Mouse (Mus musculus) left cerebral cortex, adult 2 months (tissue): ENCODE data around the gene Snai1. TPM values are rescaled to one million over a fixed set of nuclear protein-coding genes. Genes with fewer than 3 reads are reported as not detected.

Experiments used
- DNase-seq, 2 experiments: peaks; one replicate each; pipeline ENCODE4 v3.0.0; 2021 to 2022; ENCODE audit warnings: low spot score in 2 of 2, mixed read lengths in 1 of 2; ENCODE audit errors: extremely low spot score in 1 of 2
- H3K27ac ChIP-seq: fragments of 200-600 bp; 2 replicates; pipeline ENCODE4 v1.8.1; 2022
- H3K4me3 ChIP-seq: fragments of 200-600 bp; 2 replicates; pipeline ENCODE4 v1.8.1; 2022
- CTCF ChIP-seq: fragments of 200-600 bp; IDR thresholded peaks from 2 replicates; pipeline ENCODE4 v1.8.1; 2022; ENCODE audit warnings: antibody characterized with exemption, mild to moderate bottlenecking, moderate library complexity
- intact Hi-C: fragments of 180-260 bp; cut with DNase I; formaldehyde crosslinking; loops from one replicate; pipeline ENCODE4 v1.15.1; 2025
- total RNA-seq, 2 experiments: library from RNA; stranded (reverse); gene quantifications; 2 replicates each; pipeline ENCODE4 v1.2.3; 2021

Gene Snai1
- total RNA-seq, 2 experiments from 2014 or later, result 0.56 to 0.70 TPM

- Histone ChIP-seq H3K4me3 (no peak overlapping the region), H3K27ac (no peak overlapping the region)
- intact Hi-C loops, result no loop called here
- DNase-seq, result no peak
- no peak for TF ChIP-seq CTCF
These were observed 7.5 kb upstream of the Snai1 start for GRCm38 (mm10) chr2:167530536-167530935.

DNA sequence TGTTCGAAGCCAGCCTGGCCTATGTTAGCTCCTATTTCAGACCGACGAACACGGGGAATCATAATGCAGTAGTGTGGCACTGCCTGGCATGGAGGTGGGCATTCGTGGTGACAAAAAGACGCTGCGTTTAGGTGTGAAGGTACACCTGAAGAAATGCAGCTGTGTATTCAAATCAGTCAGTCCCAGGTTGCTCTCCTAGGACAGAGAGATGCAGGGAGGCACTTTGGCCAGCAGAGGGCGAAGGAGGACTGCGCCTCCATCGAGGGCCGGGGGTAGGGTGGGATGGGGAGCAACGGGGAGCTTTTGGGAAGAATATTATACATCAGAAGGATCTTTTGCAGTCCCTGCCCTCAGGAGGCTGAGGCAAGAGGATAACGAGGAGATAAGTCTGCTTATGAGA lies 5.9 kb upstream of the Snai1 start:
- Histone ChIP-seq H3K27ac (no peak overlapping the region), H3K4me3 (no peak overlapping the region)
- peak; percentile 81 for TF ChIP-seq CTCF
- DNase-seq, result peak in 1 of 2 experiments; percentile 46
- intact Hi-C loops, result loop anchor here (1.0 to 2.0 kb wide), 2 partner anchors 73 to 149 kb away; no protein-coding TSS in a partner anchor

- intact Hi-C loops, result loop anchor here (2.0 kb wide), 1 partner anchor 147 kb away; no protein-coding TSS in a partner anchor
- DNase-seq, result no peak
These were observed 4.1 kb upstream of the Snai1 start for GRCm38 (mm10) chr2:167533880-167534279.

DNA sequence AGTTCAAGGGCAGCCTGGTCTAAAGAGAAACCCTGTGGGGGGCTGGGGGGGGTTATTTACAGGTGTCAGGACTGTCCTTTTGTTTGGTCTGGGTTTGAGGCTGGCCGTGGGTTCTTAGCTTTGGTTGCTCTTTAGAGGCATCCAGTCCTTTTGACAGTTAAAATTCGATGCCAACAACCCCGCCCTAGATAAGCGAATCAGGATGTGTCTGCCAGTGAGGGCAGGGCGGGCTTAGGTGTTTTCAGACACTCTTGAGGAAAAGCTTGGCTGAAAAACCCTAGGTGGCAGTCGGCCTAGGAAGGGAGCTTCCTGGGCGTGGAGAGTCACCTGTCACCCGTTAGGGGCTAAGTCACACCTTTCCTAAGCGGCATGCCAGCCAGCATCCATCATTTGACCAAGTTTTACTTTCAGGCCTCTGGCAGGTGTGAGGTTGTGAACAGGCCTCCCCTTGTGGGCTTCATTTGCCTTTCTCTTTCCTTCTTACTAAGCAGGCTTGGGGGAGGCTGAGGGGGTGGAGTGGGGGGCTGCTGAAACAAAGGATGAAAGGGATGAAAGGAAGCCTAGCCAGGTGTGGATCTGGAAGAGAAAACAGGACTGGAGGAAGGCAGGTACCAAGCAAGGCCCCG lies 1.6 kb upstream of the Snai1 start:
- intact Hi-C loops, result loop anchor here (5.0 kb wide), 1 partner anchor 361 kb away; no protein-coding TSS in a partner anchor
- H3K4me3 ChIP-seq, result no peak overlapping the region
- H3K27ac ChIP-seq, result no peak overlapping the region
- TF ChIP-seq CTCF, result no peak
- no peak for DNase-seq

More at GRCm38 (mm10) chr2:167533880-167534279, 4.1 kb upstream of the Snai1 start:
- no peak overlapping the region for H3K27ac ChIP-seq
- TF ChIP-seq CTCF, result no peak
- H3K4me3 ChIP-seq, result no peak overlapping the region

- TF ChIP-seq CTCF, result no peak
- Histone ChIP-seq H3K4me3 (peak overlapping the region; percentile 36), H3K27ac (no peak overlapping the region)
- intact Hi-C loops, result loop anchor here (5.0 kb wide), 1 partner anchor 359 kb away; no protein-coding TSS in a partner anchor
- no peak for DNase-seq
These were observed 794 bp downstream of the Snai1 start for GRCm38 (mm10) chr2:167538671-167539306.

GRCm38 (mm10) chr2:167539536-167540476 lies 1.8 kb downstream of the Snai1 start:
- H3K4me3 ChIP-seq, result no peak overlapping the region
- intact Hi-C loops, result loop anchor here (5.0 kb wide), 1 partner anchor 357 kb away; no protein-coding TSS in a partner anchor
- DNase-seq, result no peak
- no peak for TF ChIP-seq CTCF
- no peak overlapping the region for H3K27ac ChIP-seq

DNA sequence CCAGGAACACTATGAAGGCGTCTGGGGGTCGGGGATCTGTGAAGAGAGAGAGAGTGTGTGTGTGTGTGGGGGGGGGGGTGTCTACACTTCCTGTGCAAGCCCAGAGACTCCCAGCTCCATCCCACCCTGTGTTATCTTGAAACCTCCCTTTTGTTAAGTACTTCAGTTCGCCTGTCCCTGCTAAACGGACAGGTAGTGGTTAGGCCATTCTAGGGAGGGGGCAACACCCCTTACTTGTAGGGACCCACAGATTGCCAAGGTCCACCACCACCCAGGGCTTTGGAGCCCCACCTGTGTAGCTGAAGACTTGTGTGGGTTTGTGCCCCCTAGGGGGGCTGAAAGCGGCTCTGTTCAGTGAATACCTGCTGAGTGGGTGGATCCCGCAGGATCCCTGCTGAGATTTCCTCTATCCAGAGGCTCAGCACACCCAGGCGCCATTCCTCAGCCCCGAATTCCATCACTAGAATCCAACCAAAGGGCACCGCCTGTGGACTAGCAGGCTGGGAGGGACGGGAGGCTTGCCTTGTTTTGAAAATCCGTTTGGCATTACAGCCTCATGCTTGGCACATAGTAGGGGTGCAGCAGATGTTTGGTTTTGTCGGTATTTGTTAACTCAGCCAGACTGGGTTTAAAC lies 2.6 kb downstream of the Snai1 start:
- no peak for DNase-seq
- Histone ChIP-seq H3K27ac (no peak overlapping the region), H3K4me3 (no peak overlapping the region)
- no peak for TF ChIP-seq CTCF
- intact Hi-C loops, result no loop called here

GRCm38 (mm10) chr2:167541324-167541723 lies 3.3 kb downstream of the Snai1 start:
- no peak for TF ChIP-seq CTCF
- H3K4me3 ChIP-seq, result no peak overlapping the region
- intact Hi-C loops, result no loop called here

GRCm38 (mm10) chr2:167541761-167542160 lies 3.8 kb downstream of the Snai1 start:
- intact Hi-C loops, result no loop called here
- DNase-seq, result no peak
- no peak overlapping the region for H3K4me3 ChIP-seq
- H3K27ac ChIP-seq, result no peak overlapping the region
- no peak for TF ChIP-seq CTCF

More at GRCm38 (mm10) chr2:167541324-167541723, 3.3 kb downstream of the Snai1 start:
- no peak overlapping the region for H3K27ac ChIP-seq
- no peak for DNase-seq

- H3K4me3 ChIP-seq, result no peak overlapping the region
- no peak overlapping the region for H3K27ac ChIP-seq
- intact Hi-C loops, result no loop called here
- DNase-seq, result no peak
- TF ChIP-seq CTCF, result no peak
These were observed 4.4 kb downstream of the Snai1 start for GRCm38 (mm10) chr2:167542361-167542760.
